Mouse (Mus musculus) urinary bladder, adult 18-20 months (tissue): ENCODE measurements around the gene Gm17509.
"Not testable (repeated sequence)": the region's sequence is repeated elsewhere in the genome, so short reads cannot be mapped to it uniquely, and the experiment has no call there.

Experiments
- DNase-seq, 2 experiments: peaks; one replicate each; pipeline ENCODE4 v3.0.0; 2022; ENCODE audit warnings: low spot score in 2 of 2, mixed read lengths in 2 of 2

Gm17509 gene

DNA sequence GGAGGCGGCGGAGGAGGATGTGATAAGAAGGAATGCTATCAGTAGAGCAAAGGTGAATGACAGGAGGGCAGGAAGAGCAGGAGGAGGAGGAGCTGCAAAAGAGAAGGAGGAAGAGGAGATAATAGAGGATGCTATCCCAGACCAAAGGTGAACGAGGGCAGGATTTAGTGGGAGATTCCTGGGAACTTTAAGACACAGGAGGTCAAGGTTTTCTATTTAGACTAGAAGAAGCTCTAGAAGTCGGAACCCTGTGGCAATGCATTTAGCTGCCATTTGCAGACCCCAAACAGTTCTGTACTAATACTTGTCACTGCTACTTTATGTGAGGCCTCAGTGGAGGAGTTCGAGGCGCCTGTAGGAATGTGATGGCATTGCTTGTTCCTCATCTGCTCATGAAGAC, 12.6 kb downstream of the Gm17509 start, which contains the start of gene Emb:
Gene Emb (plus strand): TSS at position 301 of the 400 bp plus-strand sequence.
- DNase-seq, result no peak

- no peak for DNase-seq
Observed at GRCm38 (mm10) chr13:117206066-117206465, 14.8 kb downstream of the Gm17509 start.

DNA sequence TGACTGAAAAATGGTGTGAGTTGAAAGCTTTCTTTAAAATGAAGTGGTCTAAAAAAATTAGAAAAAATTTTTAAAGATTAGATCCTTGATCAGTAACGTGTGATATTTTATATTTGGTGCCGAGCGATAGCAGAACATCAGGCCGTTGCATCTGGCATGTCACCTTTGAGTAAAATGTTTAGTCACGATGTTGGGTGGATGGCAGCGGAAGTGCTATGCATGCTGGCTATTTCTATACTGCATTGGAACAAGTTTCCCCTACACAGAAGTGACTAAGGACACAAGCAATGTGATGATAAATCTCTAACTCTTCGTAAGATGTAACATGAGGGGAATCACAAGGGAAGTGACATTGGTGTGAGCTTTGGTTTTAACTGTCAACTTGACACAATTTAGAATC, 16.2 kb downstream of the Gm17509 start:
- DNase-seq, result no peak

GRCm38 (mm10) chr13:117202755-117203471, 18.0 kb downstream of the Gm17509 start:
- no peak for DNase-seq

- peak; percentile 45 to 70 for DNase-seq
Observed at GRCm38 (mm10) chr13:117198402-117199083, 22.3 kb downstream of the Gm17509 start.

DNA sequence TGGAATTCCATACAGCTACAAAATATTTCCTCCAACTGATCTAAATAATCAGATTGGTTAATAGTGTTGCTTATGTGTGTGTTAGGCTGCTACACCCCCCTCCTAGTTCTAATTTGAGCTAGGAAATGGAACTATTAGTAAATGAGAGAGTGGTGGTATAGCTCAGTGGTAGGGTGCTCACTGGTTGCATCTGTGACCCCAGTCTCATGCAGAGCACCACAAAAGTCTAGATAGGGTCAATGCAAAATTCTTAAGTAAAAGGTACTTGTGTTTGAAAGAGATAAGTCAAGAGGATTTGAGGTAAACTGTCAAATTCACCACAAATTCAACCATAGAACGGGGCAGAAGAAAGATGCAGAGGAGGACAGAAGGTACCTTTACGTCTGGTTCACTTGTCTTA, 23.2 kb downstream of the Gm17509 start:
- no peak for DNase-seq

GRCm38 (mm10) chr13:117195569-117196495, 25.0 kb downstream of the Gm17509 start:
- DNase-seq, result no peak

DNA sequence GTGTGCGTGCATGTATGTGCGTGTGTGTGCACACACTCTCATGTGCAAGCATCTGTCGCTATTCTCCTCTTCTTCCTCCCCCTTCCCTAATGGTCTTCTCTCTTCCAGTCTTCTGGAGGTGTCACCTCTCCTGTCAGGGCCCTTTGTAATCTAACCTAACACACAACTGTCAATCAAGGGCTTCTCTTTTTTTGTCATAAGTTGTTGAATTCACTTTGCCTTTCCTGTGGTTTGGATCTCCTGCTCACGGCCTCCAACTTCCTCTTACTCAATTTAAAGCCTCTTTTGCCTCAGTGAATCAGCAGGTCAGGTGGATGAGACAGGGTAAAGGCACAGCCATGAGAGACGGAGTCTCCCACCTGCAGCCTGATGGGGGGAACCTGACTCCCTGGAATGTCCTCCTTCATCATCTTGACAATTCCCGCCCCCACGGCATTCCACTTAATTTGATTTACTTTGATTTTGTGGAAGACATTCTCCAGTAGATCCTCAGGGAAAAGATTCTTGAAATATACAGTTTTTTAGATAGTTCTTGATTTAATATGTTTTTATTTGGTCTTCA, 27.4 kb downstream of the Gm17509 start:
- DNase-seq, result no peak

DNA sequence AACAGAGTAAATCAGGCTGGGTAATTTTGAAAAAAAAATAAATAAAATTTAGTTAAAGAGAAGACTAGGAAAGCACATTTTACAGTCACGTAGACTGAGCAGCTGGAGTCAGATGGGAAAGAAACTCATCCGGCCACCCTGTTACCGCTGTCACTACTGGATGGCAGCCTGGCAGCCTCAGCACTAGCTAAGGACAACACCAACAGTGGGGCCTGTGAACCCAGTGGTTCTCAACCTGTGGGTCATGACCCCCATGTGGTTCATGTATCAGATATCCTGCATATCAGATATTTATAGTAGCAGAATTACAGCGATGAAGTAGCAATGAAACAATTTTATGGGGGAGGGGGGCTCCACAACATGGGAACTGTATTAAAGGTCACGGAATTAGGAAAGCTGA, 28.7 kb downstream of the Gm17509 start:
- DNase-seq, result no peak

GRCm38 (mm10) chr13:117185329-117185728, 35.5 kb downstream of the Gm17509 start:
- no peak for DNase-seq

DNA sequence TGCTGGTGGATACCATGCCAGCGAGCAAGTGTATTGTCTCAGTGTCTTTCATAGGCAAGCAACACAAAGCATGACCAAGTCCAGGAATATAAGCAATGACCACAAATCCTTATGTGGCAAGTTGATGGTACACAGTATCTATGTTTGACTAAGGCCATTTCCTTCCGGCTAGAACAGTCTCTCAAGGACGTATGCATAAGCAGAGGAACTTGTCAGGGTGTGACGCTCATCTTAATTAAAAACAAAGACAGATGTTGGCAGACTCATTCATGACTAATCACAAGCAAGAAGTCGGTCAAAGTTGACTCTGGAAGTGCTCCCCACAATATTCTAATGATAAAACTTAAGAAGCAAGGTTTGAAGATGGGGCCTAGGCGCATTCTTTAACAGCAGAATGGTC, 37.6 kb downstream of the Gm17509 start:
- no peak for DNase-seq

DNA sequence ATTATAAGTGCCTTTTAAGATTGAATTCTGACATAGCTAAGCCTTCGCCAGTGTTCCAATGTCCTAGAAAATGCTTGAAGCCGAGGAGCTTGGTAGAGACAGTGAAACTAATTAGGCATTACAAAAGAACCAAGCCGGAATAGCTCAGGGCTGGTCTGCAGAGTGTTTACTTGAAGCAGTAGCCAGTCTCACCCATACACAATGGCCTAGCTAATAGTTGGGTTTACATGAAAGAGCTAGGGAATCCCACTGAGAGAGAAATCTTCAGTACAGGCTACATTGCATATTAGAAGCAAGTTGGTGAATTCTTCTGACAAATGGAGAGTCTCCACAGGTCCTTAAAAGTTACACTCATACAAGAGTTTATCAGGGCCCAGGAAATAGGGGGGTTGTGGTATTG, 40.0 kb downstream of the Gm17509 start:
- not testable (repeated sequence) for DNase-seq
